Mouse (Mus musculus) brain, embryonic 14.5 days (tissue): ENCODE data around the gene Flnc.

Experiments used
- CTCF ChIP-seq: fragments of 200-500 bp; IDR thresholded peaks from 2 replicates; pipeline ENCODE4 v1.5.1; 2012; ENCODE audit warnings: inconsistent platforms, mild to moderate bottlenecking, moderate library complexity, borderline replicate concordance; ENCODE audit not compliant: insufficient read depth, insufficient read length; ENCODE audit errors: extremely low read depth
- POLR2A ChIP-seq: fragments of 200-500 bp; IDR thresholded peaks from 2 replicates; pipeline ENCODE4 v1.6.1; 2012; ENCODE audit warnings: mild to moderate bottlenecking, inconsistent platforms, borderline replicate concordance; ENCODE audit not compliant: poor library complexity, insufficient read depth, insufficient read length, severe bottlenecking; ENCODE audit errors: extremely low read depth

- TF ChIP-seq CTCF = no peak
- no peak for TF ChIP-seq POLR2A
Observed at GRCm38 (mm10) chr6:29497791-29498190, 64.7 kb downstream of the Flnc start.
